Mouse (Mus musculus) heart, postnatal 0 days (tissue): ENCODE measurements around the gene Cox6a2. TPM values are rescaled to one million over a fixed set of nuclear protein-coding genes. Genes with fewer than 3 reads are reported as not detected.
A peak's percentile ranks its signal among the peaks of the same experiment; 100 is the strongest.

Experiments used
- ATAC-seq: fragments of 200-750 bp; cut with Nextera tagmentation; 2 replicates; pipeline ENCODE4 v1.8.0; 2017; ENCODE audit warnings: low read depth, moderate number of reproducible peaks, moderate library complexity; ENCODE audit not compliant: insufficient read depth
- DNase-seq: peaks from one replicate; pipeline ENCODE4 v3.0.0-alpha.2; 2016; ENCODE audit warnings: low spot score
- H3K27ac ChIP-seq: fragments of 300-500 bp; sonication (generic); 2 replicates; pipeline ENCODE4 v1.5.1; 2014; ENCODE audit warnings: low read depth, mild to moderate bottlenecking
- H3K27me3 ChIP-seq: fragments of 300-500 bp; sonication (generic); 2 replicates; pipeline ENCODE4 v1.6.1; 2014; ENCODE audit warnings: low read length, mixed read lengths; ENCODE audit not compliant: control insufficient read depth, insufficient read depth
- H3K36me3 ChIP-seq: fragments of 300-500 bp; sonication (generic); replicated peaks from 2 replicates; pipeline ENCODE4 v1.6.1; 2014; ENCODE audit warnings: low read length, mixed read lengths; ENCODE audit not compliant: control insufficient read depth, insufficient read depth
- H3K4me1 ChIP-seq: fragments of 300-500 bp; sonication (generic); 2 replicates; pipeline ENCODE4 v1.6.1; 2014; ENCODE audit warnings: antibody characterized with exemption; ENCODE audit not compliant: control insufficient read depth, insufficient read depth
- H3K4me2 ChIP-seq: fragments of 300-500 bp; sonication (generic); 2 replicates; pipeline ENCODE4 v1.6.1; 2014; ENCODE audit warnings: low read depth, mild to moderate bottlenecking, low read length, moderate library complexity
- H3K4me3 ChIP-seq: fragments of 300-500 bp; sonication (generic); 2 replicates; pipeline ENCODE4 v1.5.1; 2014; ENCODE audit warnings: low read depth, low read length
- H3K9ac ChIP-seq: fragments of 300-500 bp; sonication (generic); replicated peaks from 2 replicates; pipeline ENCODE4 v1.6.1; 2014; ENCODE audit warnings: low read depth, low read length, mixed read lengths
- H3K9me3 ChIP-seq: fragments of 300-500 bp; sonication (generic); replicated peaks from 2 replicates; pipeline ENCODE4 v1.6.1; 2016; ENCODE audit warnings: low read length; ENCODE audit not compliant: control insufficient read depth
- CTCF ChIP-seq: IDR thresholded peaks from 2 replicates; pipeline ENCODE4 v1.5.1; 2016; ENCODE audit warnings: antibody characterized with exemption, control low read depth, low read depth
- EP300 ChIP-seq: IDR thresholded peaks from 2 replicates; pipeline ENCODE4 v1.6.1; 2016; ENCODE audit warnings: antibody characterized with exemption, low read depth
- whole genome bisulfite sequencing: fragments of 180-500 bp; shearing (Covaris S2); extraction: QIAGEN DNeasy Blood & Tissue Kit; methylation state at CpG from one replicate; pipeline ENCODE4 v1.1.7; 2014; 5-methylcytosine and 5-hydroxymethylcytosine counted together
- polyA plus RNA-seq: library from polyadenylated mRNA; unstranded; fragments of >200 nt; fragmentation: Nextera tagmentation; extraction: Ambion mirVana; gene quantifications from 2 replicates; pipeline ENCODE4 v1.2.1, GENCODE M21; 2015
- total RNA-seq: library from RNA; depleted of rRNA; stranded (reverse); fragments of >200 nt; gene quantifications from 2 replicates; pipeline ENCODE4 v1.2.3, GENCODE M21; 2014; ENCODE audit warnings: low replicate concordance

Cox6a2 gene
- total and polyA plus RNA-seq, 2 experiments from 2014 or later = 1,223 to 3,388 TPM

DNA sequence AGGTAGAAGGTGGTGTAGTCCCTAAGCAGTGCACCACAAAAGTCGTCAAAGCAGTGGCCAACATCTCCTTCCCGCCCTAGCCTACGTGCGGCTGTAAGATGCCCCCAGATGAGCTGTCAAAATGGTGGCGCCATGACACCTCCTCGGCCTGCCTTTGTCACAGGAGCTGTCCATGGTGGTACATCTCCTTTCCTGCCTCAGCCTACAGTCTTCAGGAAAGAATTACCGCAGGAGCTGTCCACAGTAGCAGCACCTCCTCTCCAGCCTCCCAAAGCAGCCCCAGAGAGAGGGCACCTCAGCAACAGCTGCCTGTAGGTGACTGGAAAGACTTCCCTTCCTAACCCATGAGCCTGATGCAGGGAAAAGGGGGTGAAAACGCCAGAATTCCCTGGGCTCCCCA, 25.6 kb upstream of the Cox6a2 start:
- TF ChIP-seq EP300 (no peak), CTCF (no peak)
- Histone ChIP-seq H3K4me1 (no peaks in the 10 kb centered on the region), H3K9ac (no peak overlapping the region), H3K4me2 (no peak overlapping the region), H3K27ac (no peak overlapping the region), H3K36me3 (peaks cover 5% of the 10 kb centered on the region; the same call in 1 of the 2 replicates), H3K9me3 (no peaks in the 10 kb centered on the region), H3K27me3 (no peaks in the 10 kb centered on the region), H3K4me3 (no peak overlapping the region)
- ATAC-seq (peak; percentile 8; the same call in 1 of the 2 replicates), DNase-seq (no peak)
- 40% methylated on average over 8 of the region's 8 CpGs for WGBS

GRCm38 (mm10) chr7:128220936-128221335, 14.7 kb upstream of the Cox6a2 start:
- DNase-seq (no peak), ATAC-seq (no peak)
- Histone ChIP-seq H3K27ac (no peak overlapping the region), H3K27me3 (no peaks in the 10 kb centered on the region), H3K4me1 (no peaks in the 10 kb centered on the region), H3K9me3 (no peaks in the 10 kb centered on the region), H3K4me2 (no peak overlapping the region), H3K36me3 (no peaks in the 10 kb centered on the region), H3K9ac (no peak overlapping the region), H3K4me3 (no peak overlapping the region)
- 86% methylated on average over 3 of the region's 3 CpGs for WGBS
- TF ChIP-seq CTCF (no peak), EP300 (no peak)

DNA sequence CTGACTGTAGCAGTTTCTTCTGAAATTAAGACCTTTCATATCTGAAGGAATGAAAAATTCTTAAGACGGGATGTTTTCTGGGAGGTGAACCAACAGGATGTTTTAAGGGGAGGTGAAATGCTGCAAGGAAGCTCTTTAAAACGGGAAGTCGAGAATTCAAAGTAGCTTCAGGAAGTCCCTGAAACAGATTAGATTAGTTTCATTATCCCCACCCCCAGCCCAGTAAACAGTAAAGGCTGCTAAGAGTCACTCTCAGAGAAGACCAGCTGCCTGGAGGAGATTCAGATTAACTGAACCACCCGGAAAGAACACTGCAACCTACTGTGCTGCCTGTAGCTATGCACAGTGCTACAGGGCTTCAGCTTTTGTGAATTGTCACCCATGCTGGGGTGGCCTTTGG, 13.8 kb upstream of the Cox6a2 start:
- Histone ChIP-seq H3K4me3 (no peak overlapping the region), H3K4me1 (no peaks in the 10 kb centered on the region), H3K27me3 (no peaks in the 10 kb centered on the region), H3K9ac (no peak overlapping the region), H3K4me2 (no peak overlapping the region), H3K27ac (no peak overlapping the region), H3K36me3 (no peaks in the 10 kb centered on the region), H3K9me3 (no peaks in the 10 kb centered on the region)
- ATAC-seq (no peak), DNase-seq (no peak)
- WGBS = 53% methylated on average over 4 of the region's 4 CpGs
- TF ChIP-seq CTCF = no peak
- no peak for TF ChIP-seq EP300

DNA sequence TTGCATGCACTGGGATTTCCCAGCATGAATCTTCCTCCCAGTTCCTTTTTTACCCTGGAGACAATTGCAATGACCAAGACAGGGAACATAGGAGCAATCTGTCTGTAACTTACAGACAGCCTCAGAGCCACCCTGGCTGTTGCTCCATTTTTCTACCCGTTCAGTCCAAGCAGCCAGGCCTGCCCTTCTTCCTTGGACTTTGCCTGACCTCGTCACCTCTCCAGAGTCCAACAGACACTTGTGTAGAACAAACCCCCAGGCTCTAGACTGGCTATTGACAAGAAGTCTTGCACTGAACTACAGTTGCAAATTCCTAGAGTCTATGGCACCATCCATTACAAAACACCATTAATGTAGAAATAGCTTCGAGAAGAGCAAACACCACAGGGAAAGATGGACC, 3.6 kb upstream of the Cox6a2 start:
- Histone ChIP-seq H3K4me2 (no peak overlapping the region), H3K4me3 (no peak overlapping the region), H3K9me3 (no peaks in the 10 kb centered on the region), H3K27me3 (no peaks in the 10 kb centered on the region), H3K27ac (no peak overlapping the region), H3K9ac (no peak overlapping the region), H3K36me3 (no peaks in the 10 kb centered on the region), H3K4me1 (0 out of 2 replicates have a peak, but pooled peaks cover 4% of the 10 kb centered on the region)
- DNase-seq (no peak), ATAC-seq (no peak)
- TF ChIP-seq EP300 = no peak
- TF ChIP-seq CTCF = no peak
- 56% methylated on average over 3 of the region's 3 CpGs for WGBS

DNA sequence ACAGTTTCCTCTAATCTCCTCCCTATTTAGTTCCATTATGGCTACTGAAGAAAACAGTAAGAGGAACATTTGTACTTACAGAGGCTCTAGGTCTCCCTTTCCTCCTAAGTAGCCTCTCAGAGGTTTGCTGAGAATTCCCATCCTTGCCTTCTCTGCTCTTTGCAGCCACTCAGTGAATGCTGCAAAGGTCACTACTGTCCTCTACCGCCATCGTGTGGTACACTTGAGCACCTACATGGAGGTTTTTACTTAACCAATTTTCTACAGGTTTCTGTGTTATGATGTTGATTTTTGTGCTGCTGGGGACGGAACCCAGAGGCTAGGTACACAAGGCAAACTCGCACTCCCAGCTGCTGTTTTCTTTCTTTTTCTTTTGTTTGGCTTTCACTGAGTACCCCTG, 2.0 kb upstream of the Cox6a2 start:
- Histone ChIP-seq H3K27ac (0 out of 2 replicates have a peak overlapping the region, but pooled peaks have one; percentile 11), H3K36me3 (peaks cover 5% of the 10 kb centered on the region; the same call in 1 of the 2 replicates), H3K4me1 (0 out of 2 replicates have a peak, but pooled peaks cover 4% of the 10 kb centered on the region), H3K9me3 (no peaks in the 10 kb centered on the region), H3K4me3 (no peak overlapping the region), H3K4me2 (no peak overlapping the region), H3K9ac (no peak overlapping the region), H3K27me3 (no peaks in the 10 kb centered on the region)
- no peak for TF ChIP-seq EP300
- peak; percentile 95 for TF ChIP-seq CTCF
- DNase-seq (peak; percentile 72), ATAC-seq (no peak)
- WGBS = 6% methylated on average over 4 of the region's 4 CpGs

- WGBS = 35% methylated on average over 18 of the region's 18 CpGs
- Histone ChIP-seq H3K27me3 (no peaks in the 10 kb centered on the region), H3K9ac (peak overlapping the region; percentile 77), H3K27ac (peak overlapping the region; percentile 99), H3K4me2 (peak overlapping the region; percentile 65), H3K9me3 (no peaks in the 10 kb centered on the region), H3K4me3 (peak overlapping the region; percentile 61), H3K36me3 (peaks cover 5% of the 10 kb centered on the region; the same call in 1 of the 2 replicates), H3K4me1 (0 out of 2 replicates have a peak, but pooled peaks cover 4% of the 10 kb centered on the region)
- TF ChIP-seq CTCF (no peak), EP300 (no peak)
- DNase-seq = no peak
- ATAC-seq = peak; percentile 55
Measured at GRCm38 (mm10) chr7:128205695-128206094, 492 bp downstream of the Cox6a2 start.
